Mouse (Mus musculus) liver, adult (tissue): ENCODE results near the gene Ache.

Experiments used
- GATA4 ChIP-seq: IDR thresholded peaks from 2 replicates; pipeline ENCODE4 v1.6.1; 2014; ENCODE audit warnings: mild to moderate bottlenecking, low read length; ENCODE audit not compliant: insufficient replicate concordance

Ache gene

GRCm38 (mm10) chr5:137291381-137291926 is 4.1 kb downstream of the Ache start:
- no peak for TF ChIP-seq GATA4

- TF ChIP-seq GATA4 = no peak
These were observed 6.0 kb downstream of the Ache start for GRCm38 (mm10) chr5:137293282-137293681.

GRCm38 (mm10) chr5:137293839-137294743 is 6.8 kb downstream of the Ache start, which contains the start of gene Ufsp1:
Gene Ufsp1 (plus strand): TSS chr5:137294629.
- TF ChIP-seq GATA4 = peak; percentile 68; the same call in 1 of the 2 replicates

- TF ChIP-seq GATA4 = no peak
These were observed 7.4 kb downstream of the Ache start for GRCm38 (mm10) chr5:137294744-137295093.

GRCm38 (mm10) chr5:137295296-137295695 is 8.0 kb downstream of the Ache start:
- no peak for TF ChIP-seq GATA4

GRCm38 (mm10) chr5:137295712-137296111 is 8.4 kb downstream of the Ache start:
- TF ChIP-seq GATA4 = no peak

- no peak for TF ChIP-seq GATA4
These were observed 9.8 kb downstream of the Ache start for GRCm38 (mm10) chr5:137297126-137297525.

GRCm38 (mm10) chr5:137299240-137299639 is 11.9 kb downstream of the Ache start:
- TF ChIP-seq GATA4 = no peak

GRCm38 (mm10) chr5:137301253-137301652 is 13.9 kb downstream of the Ache start:
- no peak for TF ChIP-seq GATA4

- no peak for TF ChIP-seq GATA4
These were observed 16.3 kb downstream of the Ache start for GRCm38 (mm10) chr5:137303609-137304008.

- no peak for TF ChIP-seq GATA4
These were observed 16.8 kb downstream of the Ache start for GRCm38 (mm10) chr5:137304165-137304564.

- TF ChIP-seq GATA4 = no peak
These were observed 17.5 kb downstream of the Ache start for GRCm38 (mm10) chr5:137304816-137305215.

GRCm38 (mm10) chr5:137305822-137306221 is 18.5 kb downstream of the Ache start:
- TF ChIP-seq GATA4 = no peak

GRCm38 (mm10) chr5:137306439-137307005 is 19.2 kb downstream of the Ache start:
- no peak for TF ChIP-seq GATA4

GRCm38 (mm10) chr5:137307071-137307912 is 20.0 kb downstream of the Ache start, which contains the start of gene Srrt:
Gene Srrt (minus strand): TSS chr5:137307674.
- TF ChIP-seq GATA4 = 0 out of 2 replicates have a peak, but pooled peaks have one; percentile 51
